ENCODE assay signal across 7 mouse cellular contexts in the genomic region with DNA sequence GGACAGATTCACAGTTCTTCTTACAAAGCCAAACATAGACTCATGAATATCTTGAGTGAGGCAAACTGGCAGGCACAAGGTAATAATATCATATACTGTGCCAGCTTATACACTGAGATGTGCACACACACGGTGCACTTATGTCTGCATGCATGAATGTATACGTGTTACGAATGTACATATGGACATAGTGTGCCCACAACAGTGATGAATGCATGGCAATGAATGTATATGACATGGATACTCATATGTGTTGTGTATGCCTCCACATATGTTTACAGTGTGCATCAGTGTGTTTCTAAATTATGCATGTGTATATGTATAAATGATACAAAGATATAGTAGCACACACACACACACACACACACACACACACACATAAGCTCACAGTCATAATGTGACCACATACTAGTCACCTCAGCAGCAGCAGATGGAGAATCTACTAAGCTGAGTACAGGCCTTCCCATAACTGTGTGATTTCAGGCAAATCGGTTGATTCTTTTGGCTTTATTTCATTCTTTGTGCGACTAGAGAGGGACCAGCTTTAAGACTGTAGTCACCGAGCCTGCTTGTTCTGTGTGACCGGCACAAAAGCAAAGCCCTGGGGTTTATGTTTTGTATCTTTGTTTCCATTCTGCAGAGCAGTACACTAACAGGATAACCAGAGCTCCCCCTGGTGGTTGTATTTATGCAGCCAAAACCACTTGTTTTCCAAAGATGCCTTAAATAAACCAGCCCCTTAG.
DNase-seq lines count a peak whose midpoint lies in the region; ATAC-seq lines count a peak whose summit lies in the region.

No protein-coding gene starts in this region.

- H3K4me1 ChIP-seq in hindbrain, embryonic 14.5 days (replicated peaks; ENCODE audit: control insufficient read depth, insufficient read depth, low read length) = no peaks in the 10 kb centered on the region; the same call in 1 of the 2 replicates

- no peaks in the 10 kb centered on the region for H3K36me3 ChIP-seq in hindbrain, embryonic 14.5 days (replicated peaks; ENCODE audit: control insufficient read depth, insufficient read depth)

- no peaks in the 10 kb centered on the region for H3K27me3 ChIP-seq in hindbrain, embryonic 14.5 days (ENCODE audit: control insufficient read depth, insufficient read depth, low read length)

- no peak overlapping the region for H3K4me3 ChIP-seq in hindbrain, embryonic 14.5 days (replicated peaks; ENCODE audit: low read length)

- WGBS in hindbrain, embryonic 14.5 days = 45% methylated on average over 7 of the region's 7 CpGs

- peak; percentile 91 for ATAC-seq in hindbrain, embryonic 14.5 days (ENCODE audit: low FRiP score)

- H3K4me2 ChIP-seq in hindbrain, embryonic 14.5 days (replicated peaks) = no peak overlapping the region

- H3K9ac ChIP-seq in hindbrain, embryonic 14.5 days = no peak overlapping the region

- H3K9me3 ChIP-seq in hindbrain, embryonic 14.5 days (ENCODE audit: control insufficient read depth, low read length) = no peaks in the 10 kb centered on the region

- peak overlapping the region; percentile 26; the same call in 1 of the 2 replicates for H3K27ac ChIP-seq in hindbrain, embryonic 14.5 days

- peak; percentile 47 to 90 for DNase-seq in adrenal gland, adult (ENCODE audit: inconsistent age in 2 of 2, low spot score in 1 of 2)
- DNase-seq in cerebellum, adult 9-11 months = peak; percentile 51
- peak; percentile 61 for DNase-seq in gastrocnemius, adult 18-20 months (ENCODE audit: low spot score)
- peak; percentile 91 for DNase-seq in hindbrain, embryonic 14.5 days (ENCODE audit: low spot score)
- DNase-seq in layer of hippocampus, postnatal 14 days (ENCODE audit: low spot score in 2 of 2) = peak; percentile 70
- DNase-seq in lung, postnatal 14 days = peak; percentile 79
- DNase-seq in right cerebral cortex, postnatal 14 days = peak; percentile 75
